Mouse (Mus musculus) hindbrain, postnatal 0 days (tissue): ENCODE measurements around the gene Kirrel3. TPM values are rescaled to one million over a fixed set of nuclear protein-coding genes. Genes with fewer than 3 reads are reported as not detected.

Experiments used
- ATAC-seq: fragments of 200-750 bp; cut with Nextera tagmentation; 2 replicates; pipeline ENCODE4 v1.8.0; 2017; ENCODE audit warnings: mild to moderate bottlenecking, moderate TSS enrichment, moderate library complexity
- DNase-seq: peaks from one replicate; pipeline ENCODE4 v3.0.0-alpha.2; 2015; ENCODE audit warnings: low spot score
- H3K27ac ChIP-seq: fragments of 300-500 bp; sonication (generic); 2 replicates; pipeline ENCODE4 v1.5.1; 2014; ENCODE audit warnings: mild to moderate bottlenecking
- H3K27me3 ChIP-seq: fragments of 300-500 bp; sonication (generic); 2 replicates; pipeline ENCODE4 v1.6.1; 2014; ENCODE audit warnings: low read length, mixed read lengths; ENCODE audit not compliant: insufficient read depth
- H3K36me3 ChIP-seq: fragments of 300-500 bp; sonication (generic); 2 replicates; pipeline ENCODE4 v1.6.1; 2014; ENCODE audit warnings: low read length, mixed read lengths; ENCODE audit not compliant: insufficient read depth
- H3K4me1 ChIP-seq: fragments of 300-500 bp; sonication (generic); 2 replicates; pipeline ENCODE4 v1.6.1; 2014; ENCODE audit warnings: antibody characterized with exemption, low read length, mixed read lengths; ENCODE audit not compliant: insufficient read depth
- H3K4me2 ChIP-seq: fragments of 300-500 bp; sonication (generic); 2 replicates; pipeline ENCODE4 v1.6.1; 2014; ENCODE audit warnings: low read depth, mild to moderate bottlenecking, low read length, moderate library complexity, mixed read lengths
- H3K4me3 ChIP-seq: fragments of 300-500 bp; sonication (generic); 2 replicates; pipeline ENCODE4 v1.5.1; 2014; ENCODE audit warnings: low read length
- H3K9ac ChIP-seq: fragments of 300-500 bp; sonication (generic); replicated peaks from 2 replicates; pipeline ENCODE4 v1.6.1; 2014; ENCODE audit warnings: mild to moderate bottlenecking, low read length, moderate library complexity, mixed read lengths
- H3K9me3 ChIP-seq: fragments of 300-500 bp; sonication (generic); 2 replicates; pipeline ENCODE4 v1.6.1; 2016; ENCODE audit warnings: low read length, mixed read lengths
- CTCF ChIP-seq: IDR thresholded peaks from 2 replicates; pipeline ENCODE4 v1.5.1; 2016; ENCODE audit warnings: antibody characterized with exemption, control low read depth, low read depth
- WGBS: fragments of 180-500 bp; shearing (Covaris S2); extraction: QIAGEN DNeasy Blood & Tissue Kit; methylation state at CpG from one replicate; pipeline ENCODE4 v1.1.7; 2014; 5-methylcytosine and 5-hydroxymethylcytosine counted together
- polyA plus RNA-seq: library from polyadenylated mRNA; unstranded; fragments of >200 nt; fragmentation: Nextera tagmentation; extraction: Ambion mirVana; gene quantifications from 2 replicates; pipeline ENCODE4 v1.2.1, GENCODE M21; 2015
- total RNA-seq: library from RNA; depleted of rRNA; stranded (reverse); fragments of >200 nt; gene quantifications from 2 replicates; pipeline ENCODE4 v1.2.3, GENCODE M21; 2014

Kirrel3 gene
- total and polyA plus RNA-seq, 2 experiments from 2014 or later = 40.6 to 44.9 TPM

DNA sequence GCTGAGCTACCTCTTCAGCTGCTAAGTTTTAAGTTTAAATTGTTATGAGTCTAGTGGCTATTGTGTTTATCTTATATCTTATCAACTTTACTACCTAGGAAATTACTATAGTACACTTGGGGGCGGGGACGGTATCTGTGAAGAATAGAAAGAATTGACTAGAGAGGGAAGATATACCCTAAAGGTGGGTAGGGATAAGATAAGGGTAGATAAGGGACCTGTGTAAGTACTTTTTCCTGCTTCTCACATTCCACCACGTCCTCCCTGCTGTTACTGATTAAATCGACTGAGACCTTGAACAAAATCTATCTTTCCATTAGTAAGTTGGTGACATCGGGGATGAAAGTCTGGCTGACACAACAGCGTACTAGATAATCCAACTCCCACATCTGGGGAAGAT is 562.8 kb downstream of the Kirrel3 start:
- H3K9ac ChIP-seq = no peak overlapping the region
- ATAC-seq (no peak), DNase-seq (no peak)
- 0 out of 2 replicates have a peak, but pooled peaks cover 4% of the 10 kb centered on the region for H3K4me1 ChIP-seq
- H3K36me3 ChIP-seq = peaks cover 8% of the 10 kb centered on the region; the same call in 1 of the 2 replicates
- no peak overlapping the region for H3K4me3 ChIP-seq
- no peak overlapping the region for H3K27ac ChIP-seq
- WGBS = 92% methylated on average over 6 of the region's 6 CpGs
- no peak overlapping the region for H3K4me2 ChIP-seq
- TF ChIP-seq CTCF = no peak
- no peaks in the 10 kb centered on the region for H3K27me3 ChIP-seq
- H3K9me3 ChIP-seq = no peaks in the 10 kb centered on the region

DNA sequence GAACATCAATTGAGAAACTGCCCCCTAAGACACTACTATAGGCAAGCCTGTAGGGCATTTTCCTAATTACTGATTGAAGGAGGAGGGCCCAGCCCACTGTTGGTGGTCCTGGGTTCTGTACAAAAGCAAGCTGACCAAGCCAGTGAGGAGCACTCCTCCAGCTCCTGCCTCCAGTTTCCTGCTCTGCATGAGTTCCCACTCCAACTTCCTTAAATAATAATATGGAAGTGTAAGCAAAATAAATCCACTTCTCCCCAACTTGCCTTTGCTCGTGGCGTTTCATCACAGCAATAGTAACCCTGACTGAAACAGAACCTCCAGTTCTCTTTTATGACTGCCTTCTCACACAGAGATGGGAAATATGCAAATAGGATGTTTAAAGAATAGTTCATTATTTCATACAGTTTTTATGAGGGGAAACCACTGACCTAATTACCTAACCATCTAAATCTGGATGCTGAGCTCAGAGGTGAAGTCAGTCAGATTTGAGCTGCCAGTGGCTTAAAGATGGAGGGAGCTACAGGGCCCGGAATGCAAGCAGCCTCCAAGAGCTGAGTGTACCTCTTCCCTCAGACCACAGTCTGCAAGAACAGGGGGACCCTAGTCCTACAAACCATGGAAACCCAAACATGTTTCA is 564.3 kb downstream of the Kirrel3 start:
- Histone ChIP-seq H3K27me3 (no peaks in the 10 kb centered on the region), H3K36me3 (peaks cover 8% of the 10 kb centered on the region; the same call in 1 of the 2 replicates), H3K9me3 (no peaks in the 10 kb centered on the region), H3K4me2 (no peak overlapping the region), H3K27ac (no peak overlapping the region), H3K9ac (no peak overlapping the region), H3K4me1 (0 out of 2 replicates have a peak, but pooled peaks cover 4% of the 10 kb centered on the region), H3K4me3 (no peak overlapping the region)
- DNase-seq = no peak
- WGBS = 73% methylated on average over 3 of the region's 3 CpGs
- ATAC-seq = no peak
- TF ChIP-seq CTCF = no peak

DNA sequence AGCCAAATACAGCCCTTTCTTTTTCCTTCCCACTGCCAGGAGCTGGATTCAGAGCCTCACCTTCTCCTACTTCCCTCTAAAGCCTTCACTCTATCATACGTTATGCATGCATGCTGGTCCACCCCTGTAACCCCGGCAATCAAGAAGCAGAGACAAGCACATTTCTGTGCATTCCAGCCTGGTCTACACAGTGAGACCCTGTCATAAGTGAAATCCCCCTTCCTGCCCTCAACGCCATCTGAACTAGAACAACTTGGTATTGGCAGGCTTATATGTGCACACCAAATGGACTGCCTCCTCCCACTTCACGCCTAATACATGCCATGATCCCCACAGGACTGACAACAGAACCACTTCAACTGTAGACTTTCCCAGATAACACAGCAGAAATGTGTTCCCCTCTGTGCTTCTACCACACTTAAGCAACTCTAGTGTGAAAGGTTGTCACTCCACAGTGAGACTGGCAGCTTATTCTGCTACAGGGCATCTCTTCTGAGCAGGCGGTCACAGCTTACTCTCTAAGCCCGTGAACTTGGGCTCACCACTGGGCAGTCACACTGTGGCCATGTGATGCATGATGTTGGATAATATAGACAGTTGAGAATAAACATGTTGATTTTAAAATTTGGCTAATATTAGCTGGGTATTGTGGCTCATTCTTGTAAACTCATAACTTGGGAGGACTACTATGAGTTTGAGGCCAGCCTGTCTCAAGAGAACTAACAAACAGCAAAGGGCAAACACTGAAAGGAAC is 565.2 kb downstream of the Kirrel3 start:
- no peaks in the 10 kb centered on the region for H3K27me3 ChIP-seq
- no peak overlapping the region for H3K4me3 ChIP-seq
- no peak for DNase-seq
- H3K4me2 ChIP-seq = no peak overlapping the region
- H3K36me3 ChIP-seq = peaks cover 8% of the 10 kb centered on the region; the same call in 1 of the 2 replicates
- no peaks in the 10 kb centered on the region for H3K9me3 ChIP-seq
- H3K9ac ChIP-seq = no peak overlapping the region
- WGBS = 87% methylated on average over 6 of the region's 6 CpGs
- no peak overlapping the region for H3K27ac ChIP-seq
- TF ChIP-seq CTCF = no peak
- 0 out of 2 replicates have a peak, but pooled peaks cover 4% of the 10 kb centered on the region for H3K4me1 ChIP-seq
- no peak for ATAC-seq

DNA sequence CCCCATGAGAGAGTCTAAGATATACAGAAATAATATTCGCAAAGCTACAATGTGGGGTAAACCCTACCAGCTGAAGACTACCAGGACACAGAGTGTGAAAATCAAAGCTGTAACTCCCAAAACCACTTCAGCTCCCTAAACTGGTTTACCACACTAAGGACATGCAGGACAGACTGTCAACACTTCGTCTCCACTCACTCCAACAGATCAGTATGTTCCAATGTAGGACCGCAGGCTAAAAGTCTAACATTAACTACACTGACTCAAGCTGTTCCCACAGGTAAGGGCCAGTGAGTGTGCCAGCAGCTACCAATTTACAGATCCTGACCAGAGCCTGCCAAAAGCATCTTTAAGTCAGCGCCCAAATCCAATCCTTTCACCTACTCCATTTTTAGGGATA is 566.0 kb downstream of the Kirrel3 start:
- Histone ChIP-seq H3K27me3 (no peaks in the 10 kb centered on the region), H3K27ac (no peak overlapping the region), H3K4me2 (no peak overlapping the region), H3K36me3 (peaks cover 8% of the 10 kb centered on the region; the same call in 1 of the 2 replicates), H3K4me1 (no peaks in the 10 kb centered on the region), H3K9me3 (no peaks in the 10 kb centered on the region), H3K4me3 (no peak overlapping the region), H3K9ac (no peak overlapping the region)
- WGBS = 93% methylated on average over 4 of the region's 4 CpGs
- DNase-seq (no peak), ATAC-seq (no peak)
- TF ChIP-seq CTCF = no peak

DNA sequence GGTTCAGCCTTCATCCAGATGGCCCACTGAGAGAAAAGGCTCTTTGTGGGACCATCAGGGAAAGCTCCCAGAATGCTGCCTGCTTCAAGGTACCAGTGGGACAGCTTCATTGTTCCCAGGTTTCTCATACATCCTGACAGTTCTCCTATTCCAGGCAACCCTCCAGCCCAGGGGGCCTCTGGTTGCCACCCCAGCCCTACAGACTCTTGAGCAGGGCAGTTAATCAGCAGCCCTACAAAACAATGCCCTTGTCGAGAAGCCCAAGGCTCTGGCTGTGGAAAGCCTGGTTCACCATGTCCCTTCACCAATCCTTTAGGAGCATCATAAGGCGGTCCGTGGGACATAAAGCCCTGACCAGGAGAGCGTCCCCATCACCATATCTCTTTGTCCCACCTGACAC is 567.0 kb downstream of the Kirrel3 start:
- H3K27ac ChIP-seq = no peak overlapping the region
- H3K9me3 ChIP-seq = no peaks in the 10 kb centered on the region
- DNase-seq = no peak
- H3K4me1 ChIP-seq = no peaks in the 10 kb centered on the region
- H3K9ac ChIP-seq = no peak overlapping the region
- no peak for TF ChIP-seq CTCF
- WGBS = 93% methylated on average over 4 of the region's 4 CpGs
- ATAC-seq = no peak
- H3K4me2 ChIP-seq = no peak overlapping the region
- H3K4me3 ChIP-seq = no peak overlapping the region
- peaks cover under 1% of the 10 kb centered on the region; the same call in 1 of the 2 replicates for H3K36me3 ChIP-seq
- H3K27me3 ChIP-seq = no peaks in the 10 kb centered on the region

DNA sequence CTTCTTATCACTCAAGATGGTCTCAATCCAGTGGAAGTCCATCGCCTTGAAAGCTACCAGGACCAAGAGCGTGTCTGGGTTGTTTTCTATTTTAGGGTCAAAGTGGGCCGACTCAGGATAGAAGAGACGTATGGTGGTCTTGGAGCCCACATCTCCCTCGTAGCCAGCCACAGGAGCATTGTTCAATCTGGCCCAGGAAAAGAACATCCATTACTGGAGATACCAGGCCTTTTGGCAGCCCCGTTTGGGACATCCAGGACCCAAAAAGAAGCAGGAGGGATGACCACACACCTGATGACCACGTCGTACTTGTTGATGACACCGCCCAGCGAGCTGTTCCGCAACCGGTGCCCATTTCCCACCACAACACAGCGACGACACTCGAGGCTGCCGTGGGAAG is 567.4 kb downstream of the Kirrel3 start:
- no peaks in the 10 kb centered on the region for H3K9me3 ChIP-seq
- ATAC-seq (no peak), DNase-seq (no peak)
- no peak overlapping the region for H3K4me3 ChIP-seq
- H3K9ac ChIP-seq = no peak overlapping the region
- no peaks in the 10 kb centered on the region; the same call in 1 of the 2 replicates for H3K36me3 ChIP-seq
- TF ChIP-seq CTCF = no peak
- H3K4me2 ChIP-seq = no peak overlapping the region
- WGBS = 92% methylated on average over 16 of the region's 16 CpGs
- no peaks in the 10 kb centered on the region for H3K4me1 ChIP-seq
- H3K27me3 ChIP-seq = no peaks in the 10 kb centered on the region
- H3K27ac ChIP-seq = no peak overlapping the region
